ENCODE assay signal across 24 mouse cellular contexts in the genomic region with DNA sequence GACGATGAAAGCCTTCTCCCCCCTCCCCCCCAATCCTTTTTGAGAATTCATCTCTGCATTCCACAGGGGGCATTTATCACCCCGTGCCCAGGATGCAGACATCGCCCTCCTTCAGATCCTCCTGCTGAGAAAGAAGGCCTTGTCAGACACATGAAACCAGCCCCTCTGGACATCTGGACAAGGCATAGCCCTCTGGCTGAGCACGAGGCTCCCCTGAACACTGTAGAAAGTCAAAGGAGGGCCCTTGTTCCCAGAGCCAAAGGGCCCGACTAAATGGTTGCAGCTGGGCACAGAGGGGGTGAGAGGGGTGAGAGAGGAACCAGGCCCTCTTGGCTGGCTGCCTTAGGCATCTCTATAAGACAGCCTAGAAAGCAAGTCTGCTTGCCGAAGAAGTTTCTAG.
DNase-seq lines count a peak whose midpoint lies in the region; ATAC-seq and TF ChIP-seq lines count a peak whose summit lies in the region.
"Had no signal": no experiment of that assay in that cellular context is flagged by ENCODE, and none has a peak within 500 bp of the region (broad histone marks: within the 10 kb centered on the region; RNA-seq: fewer than 3 reads in every experiment).

No protein-coding gene starts in this region.

- H3K27ac ChIP-seq in hindbrain, embryonic 16.5 days (ENCODE audit: low read depth, low read length), result no peak overlapping the region
- no peak overlapping the region for H3K27ac ChIP-seq in hindbrain, embryonic 12.5 days
- no peak overlapping the region for H3K27ac ChIP-seq in midbrain, postnatal 0 days (ENCODE audit: low read depth, low read length)
- H3K27ac ChIP-seq in midbrain, embryonic 14.5 days (replicated peaks; ENCODE audit: low read depth, low read length), result no peak overlapping the region
- H3K27ac ChIP-seq: hindbrain, embryonic 15.5 days; kidney, postnatal 0 days; limb, embryonic 12.5 days; liver, embryonic 13.5 days; macrophage; midbrain, embryonic 10.5 days; neural tube, embryonic 12.5 days had no signal

- H3K4me3 ChIP-seq in hindbrain, embryonic 16.5 days (ENCODE audit: low read length), result no peak overlapping the region
- H3K4me3 ChIP-seq in hindbrain, embryonic 12.5 days, result no peak overlapping the region
- no peak overlapping the region for H3K4me3 ChIP-seq in midbrain, postnatal 0 days (ENCODE audit: low read depth, low read length)
- H3K4me3 ChIP-seq in midbrain, embryonic 14.5 days (replicated peaks; ENCODE audit: low read depth, low read length), result no peak overlapping the region
- H3K4me3 ChIP-seq: erythroblast, embryonic 14.5 days; hindbrain, embryonic 15.5 days; limb, embryonic 12.5 days; liver, embryonic 13.5 days; midbrain, embryonic 10.5 days; neural tube, embryonic 12.5 days had no signal

- no peaks in the 10 kb centered on the region for H3K9me3 ChIP-seq in hindbrain, embryonic 16.5 days (ENCODE audit: control insufficient read depth, low read length)
- no peaks in the 10 kb centered on the region for H3K9me3 ChIP-seq in hindbrain, embryonic 12.5 days (replicated peaks)
- H3K9me3 ChIP-seq in midbrain, postnatal 0 days (ENCODE audit: low read length), result no peaks in the 10 kb centered on the region
- no peaks in the 10 kb centered on the region for H3K9me3 ChIP-seq in midbrain, embryonic 14.5 days (ENCODE audit: control insufficient read depth, low read length)
- H3K9me3 ChIP-seq: hindbrain, embryonic 15.5 days; limb, embryonic 12.5 days; liver, embryonic 13.5 days; midbrain, embryonic 10.5 days; neural tube, embryonic 12.5 days had no signal

- peak; percentile 41 for DNase-seq in midbrain, postnatal 0 days (ENCODE audit: low spot score)
- no peak for DNase-seq in midbrain, embryonic 14.5 days
- peak; percentile 74 for DNase-seq in layer of hippocampus, adult 9-11 months
- DNase-seq in neural tube, embryonic 10.5 days (ENCODE audit: extremely low spot score, low spot score), result peak; percentile 20
- DNase-seq in kidney, adult 18-20 months, result no peak
- no peak for DNase-seq in lung, adult 18-20 months
- DNase-seq: adrenal gland, adult 8-10 months; heart, postnatal 10 days; kidney, adult 11 months; liver, embryonic 13.5 days; thymus, adult 18-20 months; thymus, postnatal 4 days had no signal

- H3K27me3 ChIP-seq in hindbrain, embryonic 16.5 days (replicated peaks; ENCODE audit: control insufficient read depth, insufficient read depth, low read length), result peaks cover 4% of the 10 kb centered on the region; the same call in 1 of the 2 replicates
- H3K27me3 ChIP-seq in hindbrain, embryonic 12.5 days, result peaks cover 10% of the 10 kb centered on the region; the same call in 1 of the 2 replicates
- H3K27me3 ChIP-seq in midbrain, postnatal 0 days (ENCODE audit: insufficient read depth, low read length), result no peaks in the 10 kb centered on the region
- no peaks in the 10 kb centered on the region; the same call in 1 of the 2 replicates for H3K27me3 ChIP-seq in midbrain, embryonic 14.5 days (ENCODE audit: control insufficient read depth, insufficient read depth, low read length)
- H3K27me3 ChIP-seq: liver, embryonic 13.5 days; neural tube, embryonic 12.5 days had no signal

- H3K4me1 ChIP-seq in hindbrain, embryonic 16.5 days (ENCODE audit: control insufficient read depth, insufficient read depth, low read depth, low read length), result no peaks in the 10 kb centered on the region
- no peaks in the 10 kb centered on the region for H3K4me1 ChIP-seq in hindbrain, embryonic 12.5 days
- no peaks in the 10 kb centered on the region for H3K4me1 ChIP-seq in midbrain, postnatal 0 days (ENCODE audit: insufficient read depth, low read length)
- no peaks in the 10 kb centered on the region for H3K4me1 ChIP-seq in midbrain, embryonic 14.5 days (ENCODE audit: control insufficient read depth, insufficient read depth, low read length)
- H3K4me1 ChIP-seq: hindbrain, embryonic 15.5 days; limb, embryonic 12.5 days; liver, embryonic 13.5 days; neural tube, embryonic 12.5 days had no signal

- H3K36me3 ChIP-seq in hindbrain, embryonic 16.5 days (ENCODE audit: control insufficient read depth, insufficient read depth, low read length), result no peaks in the 10 kb centered on the region
- H3K36me3 ChIP-seq in hindbrain, embryonic 12.5 days, result no peaks in the 10 kb centered on the region
- H3K36me3 ChIP-seq in midbrain, postnatal 0 days (ENCODE audit: insufficient read depth, low read length), result no peaks in the 10 kb centered on the region
- H3K36me3 ChIP-seq in midbrain, embryonic 14.5 days (ENCODE audit: control insufficient read depth, insufficient read depth, low read length), result no peaks in the 10 kb centered on the region
- H3K36me3 ChIP-seq: hindbrain, embryonic 15.5 days; limb, embryonic 12.5 days; liver, embryonic 13.5 days; midbrain, embryonic 10.5 days; neural tube, embryonic 12.5 days had no signal

- TF ChIP-seq CTCF in midbrain, postnatal 0 days (IDR thresholded peaks at IDR 0.05), result no peak

- H3K4me2 ChIP-seq in hindbrain, embryonic 16.5 days (ENCODE audit: low read length), result no peak overlapping the region
- H3K4me2 ChIP-seq in hindbrain, embryonic 12.5 days (replicated peaks), result no peak overlapping the region
- H3K4me2 ChIP-seq in midbrain, postnatal 0 days (ENCODE audit: low read depth, low read length, poor library complexity, severe bottlenecking), result no peak overlapping the region
- H3K4me2 ChIP-seq in midbrain, embryonic 14.5 days (ENCODE audit: low read length), result no peak overlapping the region
- H3K4me2 ChIP-seq: heart, embryonic 11.5 days; hindbrain, embryonic 15.5 days; limb, embryonic 12.5 days; liver, embryonic 13.5 days; neural tube, embryonic 12.5 days had no signal

- H3K9ac ChIP-seq in hindbrain, embryonic 16.5 days (ENCODE audit: low read depth, low read length), result no peak overlapping the region
- no peak overlapping the region for H3K9ac ChIP-seq in hindbrain, embryonic 12.5 days
- no peak overlapping the region for H3K9ac ChIP-seq in midbrain, postnatal 0 days (replicated peaks; ENCODE audit: low read length, poor library complexity, severe bottlenecking)
- no peak overlapping the region for H3K9ac ChIP-seq in midbrain, embryonic 14.5 days (replicated peaks; ENCODE audit: low read length)
- H3K9ac ChIP-seq: hindbrain, embryonic 15.5 days; limb, embryonic 12.5 days; liver, embryonic 13.5 days; neural tube, embryonic 12.5 days had no signal

- peak; percentile 61 for ATAC-seq in hindbrain, embryonic 16.5 days
- ATAC-seq in hindbrain, embryonic 12.5 days (ENCODE audit: low FRiP score), result no peak; the same call in 1 of the 2 replicates
- 0 out of 2 replicates have a peak, but pooled peaks have one; percentile 34 for ATAC-seq in midbrain, postnatal 0 days (ENCODE audit: low FRiP score)
- no peak for ATAC-seq in midbrain, embryonic 14.5 days (ENCODE audit: low FRiP score, low TSS enrichment)
- ATAC-seq: forebrain, embryonic 14.5 days; Patski had no signal

- WGBS in hindbrain, embryonic 16.5 days, result 32% methylated on average over 6 of the region's 6 CpGs
- 41% methylated on average over 6 of the region's 6 CpGs for WGBS in hindbrain, embryonic 12.5 days
- 47% methylated on average over 6 of the region's 6 CpGs for whole genome bisulfite sequencing in midbrain, postnatal 0 days
- WGBS in midbrain, embryonic 14.5 days, result 48% methylated on average over 6 of the region's 6 CpGs

Comparison
In these comparisons a context has a peak if more than half of its experiments do, and no peak if none do; other contexts are left out.
1. ATAC-seq: peak in hindbrain, embryonic 16.5 days (single experiment) and midbrain, postnatal 0 days (single experiment); none in hindbrain, embryonic 12.5 days (single experiment) and midbrain, embryonic 14.5 days (single experiment).
2. DNase-seq: peak in midbrain, postnatal 0 days (single experiment), layer of hippocampus, adult 9-11 months (single experiment) and neural tube, embryonic 10.5 days (single experiment); none in midbrain, embryonic 14.5 days (single experiment), kidney, adult 18-20 months (single experiment) and lung, adult 18-20 months (0 of 2).